Mouse (Mus musculus) liver, embryonic 15.5 days (tissue): ENCODE data around the gene Tyk2. TPM values are rescaled to one million over a fixed set of nuclear protein-coding genes. Genes with fewer than 3 reads are reported as not detected.

Experiments used
- ATAC-seq: fragments of 200-750 bp; cut with Nextera tagmentation; 2 replicates; pipeline ENCODE4 v1.8.0; 2017; ENCODE audit warnings: moderate number of reproducible peaks, mild to moderate bottlenecking, moderate library complexity; ENCODE audit not compliant: insufficient read depth
- H3K27ac ChIP-seq: fragments of 300-500 bp; sonication (generic); replicated peaks from 2 replicates; pipeline ENCODE4 v1.5.1; 2015; ENCODE audit warnings: mild to moderate bottlenecking, inconsistent platforms
- H3K27me3 ChIP-seq: fragments of 300-500 bp; sonication (generic); 2 replicates; pipeline ENCODE4 v1.6.1; 2015; ENCODE audit warnings: mild to moderate bottlenecking, inconsistent platforms
- H3K36me3 ChIP-seq: fragments of 300-500 bp; sonication (generic); replicated peaks from 2 replicates; pipeline ENCODE4 v1.6.1; 2015; ENCODE audit warnings: moderate library complexity, mild to moderate bottlenecking, inconsistent platforms
- H3K4me1 ChIP-seq: fragments of 300-500 bp; sonication (generic); replicated peaks from 2 replicates; pipeline ENCODE4 v1.6.1; 2015; ENCODE audit warnings: inconsistent platforms
- H3K4me2 ChIP-seq: fragments of 300-500 bp; sonication (generic); 2 replicates; pipeline ENCODE4 v1.6.1; 2015; ENCODE audit warnings: moderate library complexity, mild to moderate bottlenecking, inconsistent platforms
- H3K4me3 ChIP-seq: fragments of 300-500 bp; sonication (generic); replicated peaks from 2 replicates; pipeline ENCODE4 v1.5.1; 2015; ENCODE audit warnings: mild to moderate bottlenecking, inconsistent platforms
- H3K9ac ChIP-seq: fragments of 300-500 bp; sonication (generic); 2 replicates; pipeline ENCODE4 v1.6.1; 2015; ENCODE audit warnings: moderate library complexity, mild to moderate bottlenecking, inconsistent platforms
- H3K9me3 ChIP-seq: fragments of 300-500 bp; sonication (generic); replicated peaks from 2 replicates; pipeline ENCODE4 v1.6.1; 2016; ENCODE audit warnings: inconsistent platforms
- WGBS: fragments of 180-500 bp; shearing (Covaris S2); methylation state at CpG from one replicate; pipeline ENCODE4 v1.1.7; 2015; ENCODE audit warnings: mixed read lengths; ENCODE audit not compliant: insufficient replicate concordance; 5-methylcytosine and 5-hydroxymethylcytosine counted together
- polyA plus RNA-seq: library from polyadenylated mRNA; unstranded; fragments of >200 nt; fragmentation: Nextera tagmentation; extraction: Ambion mirVana; gene quantifications from 2 replicates; pipeline ENCODE4 v1.2.1, GENCODE M21; 2015

Tyk2 gene
- polyA plus RNA-seq, 1 experiment from 2014 or later: 7.4 TPM

DNA sequence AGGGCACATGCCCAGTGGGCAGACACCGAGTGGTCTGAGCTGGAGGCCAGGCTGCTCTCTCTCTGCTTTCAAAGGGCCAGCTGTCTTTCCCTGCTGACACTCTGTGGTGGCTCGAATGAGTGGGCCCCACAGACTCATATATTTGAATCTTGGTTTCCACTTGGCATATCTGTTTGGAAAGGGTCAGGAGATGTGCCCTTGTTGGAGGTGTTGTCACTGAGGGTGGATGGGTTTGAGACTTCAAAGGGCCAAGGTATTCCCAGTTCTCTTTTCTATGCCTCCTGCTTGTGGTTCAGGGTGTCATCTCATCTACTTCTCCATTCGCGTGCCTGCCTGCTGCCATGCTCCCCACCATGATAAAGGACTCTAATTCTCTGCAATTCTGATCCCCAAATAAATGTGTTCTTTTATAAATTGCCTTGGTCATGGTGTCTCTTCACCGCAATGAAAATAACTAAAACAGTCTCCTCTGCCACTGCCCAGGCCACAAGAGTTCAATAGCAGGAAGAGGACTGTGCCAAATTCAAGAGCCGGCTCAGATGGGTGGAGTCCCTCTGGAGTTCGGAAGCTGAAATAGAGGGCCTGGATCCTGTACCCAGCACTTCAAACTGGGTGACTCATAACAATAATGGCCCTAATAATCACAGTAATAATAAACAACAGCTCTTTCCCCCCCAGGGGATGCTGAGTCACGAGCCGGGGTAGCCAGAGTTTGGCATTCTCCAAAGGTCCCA is 3.7 kb upstream of the Tyk2 start:
- ATAC-seq: no peak
- H3K27ac ChIP-seq: no peak overlapping the region

DNA sequence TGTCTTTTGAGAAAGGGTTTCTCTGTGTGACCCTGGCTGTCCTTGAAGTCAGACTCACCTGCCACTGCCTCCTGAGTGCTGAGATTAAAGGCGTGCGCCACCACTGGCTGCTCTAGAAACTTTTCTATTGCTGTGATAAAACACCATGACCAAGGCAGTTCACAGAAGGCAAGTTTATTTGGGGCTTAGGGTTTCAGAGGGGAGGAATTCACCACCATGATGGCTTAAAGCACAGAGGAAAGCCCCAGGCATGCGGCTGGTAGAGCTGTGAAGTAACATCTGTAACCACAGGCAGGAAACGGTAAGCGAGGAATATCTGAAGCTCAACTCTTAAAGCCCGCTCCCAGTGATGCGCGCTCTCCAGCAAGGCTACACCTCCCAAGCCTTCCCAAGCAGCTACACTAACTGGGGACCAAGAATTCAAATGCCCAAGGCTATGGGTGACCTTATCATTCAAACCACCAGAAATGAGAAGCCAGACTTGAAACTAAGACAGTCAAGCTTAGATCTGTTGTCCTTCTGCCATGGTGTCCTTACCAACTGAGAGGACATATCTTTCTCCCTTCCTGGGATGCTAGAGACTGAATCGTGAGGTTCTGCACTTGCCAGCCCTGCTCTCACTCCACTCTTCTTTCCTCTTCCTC is 2.1 kb upstream of the Tyk2 start:
- Histone ChIP-seq H3K27ac (no peak overlapping the region), H3K9me3 (no peaks in the 10 kb centered on the region), H3K36me3 (peaks cover 10% of the 10 kb centered on the region), H3K4me3 (no peak overlapping the region), H3K4me1 (peaks cover 55% of the 10 kb centered on the region), H3K27me3 (no peaks in the 10 kb centered on the region), H3K4me2 (no peak overlapping the region), H3K9ac (no peak overlapping the region)
- WGBS: 31% methylated on average over 9 of the region's 9 CpGs
- ATAC-seq: no peak

More for the DNA sequence above, 3.7 kb upstream of the Tyk2 start:
- WGBS: 51% methylated on average over 9 of the region's 9 CpGs
- Histone ChIP-seq H3K9me3 (no peaks in the 10 kb centered on the region), H3K27me3 (no peaks in the 10 kb centered on the region), H3K36me3 (peaks cover 25% of the 10 kb centered on the region), H3K9ac (no peak overlapping the region), H3K4me3 (no peak overlapping the region), H3K4me1 (peaks cover 55% of the 10 kb centered on the region), H3K4me2 (no peak overlapping the region)

DNA sequence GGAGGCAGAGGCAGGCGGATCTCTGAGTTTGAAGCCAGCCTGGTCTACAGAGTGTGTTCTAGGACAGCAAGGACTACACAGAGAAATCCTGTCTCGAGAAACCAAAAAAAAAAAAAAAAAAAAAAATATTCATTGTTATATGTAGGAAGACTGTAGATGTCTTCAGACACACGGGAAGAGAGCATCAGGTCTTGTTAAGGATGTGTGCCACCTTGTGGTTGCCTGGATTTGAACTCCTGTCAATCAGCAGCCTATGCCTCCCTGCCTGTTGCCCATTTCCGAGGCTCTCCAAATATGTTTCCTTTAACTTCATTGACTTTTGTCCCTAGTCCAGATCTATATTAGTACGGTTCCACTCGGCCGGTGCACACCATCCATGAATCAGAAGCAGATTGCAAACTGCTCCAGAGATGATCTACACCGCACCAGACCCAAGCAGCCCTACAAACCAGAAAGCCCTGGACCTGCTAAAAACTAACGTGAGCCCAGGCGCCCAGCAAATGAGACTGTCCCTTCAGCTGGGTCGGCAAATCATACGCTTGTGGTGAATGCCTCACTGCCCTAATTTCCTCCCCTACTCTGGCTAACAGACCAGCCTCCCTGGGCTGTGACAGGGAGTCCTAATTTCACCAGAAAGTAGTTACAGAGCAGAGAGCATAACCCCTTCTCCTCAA is 1.2 kb upstream of the Tyk2 start:
- 63% methylated on average over 12 of the region's 12 CpGs for WGBS
- Histone ChIP-seq H3K9me3 (no peaks in the 10 kb centered on the region), H3K27ac (no peak overlapping the region), H3K4me3 (no peak overlapping the region), H3K36me3 (peaks cover 8% of the 10 kb centered on the region; the same call in 1 of the 2 replicates), H3K4me1 (peaks cover 55% of the 10 kb centered on the region), H3K9ac (no peak overlapping the region), H3K4me2 (0 out of 2 replicates have a peak overlapping the region, but pooled peaks have one; percentile 84), H3K27me3 (no peaks in the 10 kb centered on the region)
- ATAC-seq: no peak

DNA sequence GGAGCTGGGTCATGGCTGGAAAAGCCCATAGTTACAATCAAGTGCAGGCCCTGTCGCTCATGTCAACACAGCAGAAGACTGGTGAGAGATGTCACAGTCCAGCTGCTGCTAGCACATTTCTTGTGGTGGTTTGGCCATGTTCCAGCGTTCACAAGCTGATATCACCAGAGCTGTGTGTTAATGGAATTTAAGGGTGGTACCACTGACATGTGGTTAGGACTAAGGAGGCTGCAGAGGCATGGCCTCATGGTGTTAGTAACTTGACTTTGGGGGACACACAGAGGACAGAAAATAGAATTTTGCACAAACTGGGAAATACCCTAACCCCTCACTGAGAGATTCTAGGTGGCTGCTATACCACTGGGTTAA is 4.8 kb downstream of the Tyk2 start:
- Histone ChIP-seq H3K4me2 (no peak overlapping the region), H3K9me3 (no peaks in the 10 kb centered on the region), H3K9ac (no peak overlapping the region), H3K36me3 (peaks cover 47% of the 10 kb centered on the region), H3K27me3 (no peaks in the 10 kb centered on the region), H3K27ac (0 out of 2 replicates have a peak overlapping the region, but pooled peaks have one; percentile 1), H3K4me3 (no peak overlapping the region), H3K4me1 (peaks cover 25% of the 10 kb centered on the region)
- WGBS: 31% methylated on average over 2 of the region's 2 CpGs
- no peak for ATAC-seq

DNA sequence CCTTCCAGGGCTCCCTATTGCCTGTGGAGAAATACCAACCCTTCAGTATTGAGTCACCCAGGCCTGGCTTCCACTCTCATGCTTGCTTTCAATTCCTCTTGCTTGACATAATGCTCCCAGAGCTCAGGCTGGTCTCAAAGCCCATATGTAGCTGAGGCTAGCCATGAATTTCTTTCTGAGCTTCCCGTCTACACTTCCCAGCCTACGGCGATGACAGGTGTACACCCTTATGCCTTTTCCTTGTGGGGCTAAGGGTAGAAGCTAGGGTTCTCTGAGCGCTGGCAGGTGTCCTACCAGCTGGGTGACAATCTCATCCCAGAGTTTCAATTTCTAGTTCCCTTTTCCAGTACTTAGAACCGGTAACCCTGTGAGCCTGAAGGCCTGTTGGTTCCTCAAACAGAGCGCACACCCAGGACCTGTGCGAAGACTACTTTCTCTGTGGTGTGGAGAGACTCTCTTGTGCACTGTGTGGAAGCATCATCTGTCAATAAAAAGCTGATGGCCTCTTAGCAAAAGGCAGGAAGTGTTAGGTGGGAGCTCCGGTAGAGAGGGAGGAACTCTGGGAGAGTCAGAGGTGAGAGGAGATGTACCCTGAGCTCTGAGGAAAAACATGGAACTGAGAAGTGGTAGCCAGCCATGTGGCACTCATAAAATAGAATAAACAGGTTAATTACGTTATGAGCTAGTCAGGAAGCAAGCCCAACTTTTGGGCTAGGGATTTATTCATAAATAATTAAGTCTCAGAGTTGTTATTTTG is 5.4 kb downstream of the Tyk2 start:
- no peaks in the 10 kb centered on the region for H3K9me3 ChIP-seq
- peaks cover 53% of the 10 kb centered on the region for H3K36me3 ChIP-seq
- H3K27ac ChIP-seq: 0 out of 2 replicates have a peak overlapping the region, but pooled peaks have one; percentile 4
- no peak for ATAC-seq
- no peaks in the 10 kb centered on the region for H3K27me3 ChIP-seq
- no peak overlapping the region for H3K4me3 ChIP-seq
- 66% methylated on average over 9 of the region's 9 CpGs for WGBS
- peaks cover 19% of the 10 kb centered on the region for H3K4me1 ChIP-seq
- H3K4me2 ChIP-seq: no peak overlapping the region
- no peak overlapping the region for H3K9ac ChIP-seq

DNA sequence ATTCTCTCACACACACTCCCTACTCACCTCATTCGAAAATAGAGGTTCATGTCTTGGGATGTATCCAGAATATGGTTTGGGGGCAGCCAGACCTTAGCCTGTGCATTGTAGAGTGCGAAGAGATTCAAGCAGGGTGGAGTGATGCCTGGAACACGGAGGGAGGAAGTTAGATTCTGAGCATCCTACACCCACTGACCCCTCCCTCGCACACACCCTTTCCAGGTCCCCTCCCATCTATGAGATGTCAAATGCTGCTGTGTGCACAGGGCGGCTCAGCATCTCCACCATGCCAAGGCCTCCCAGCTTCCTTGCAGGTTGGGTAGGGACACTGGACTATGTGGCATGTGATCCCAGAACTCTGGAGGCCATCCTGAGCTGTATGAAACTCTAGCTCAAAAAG is 6.2 kb downstream of the Tyk2 start:
- Histone ChIP-seq H3K36me3 (peaks cover 59% of the 10 kb centered on the region), H3K4me2 (no peak overlapping the region), H3K27ac (no peak overlapping the region; the same call in 1 of the 2 replicates), H3K4me3 (no peak overlapping the region), H3K4me1 (peaks cover 11% of the 10 kb centered on the region), H3K9ac (no peak overlapping the region), H3K9me3 (no peaks in the 10 kb centered on the region), H3K27me3 (no peaks in the 10 kb centered on the region)
- no peak for ATAC-seq
- 61% methylated on average over 5 of the region's 5 CpGs for WGBS

DNA sequence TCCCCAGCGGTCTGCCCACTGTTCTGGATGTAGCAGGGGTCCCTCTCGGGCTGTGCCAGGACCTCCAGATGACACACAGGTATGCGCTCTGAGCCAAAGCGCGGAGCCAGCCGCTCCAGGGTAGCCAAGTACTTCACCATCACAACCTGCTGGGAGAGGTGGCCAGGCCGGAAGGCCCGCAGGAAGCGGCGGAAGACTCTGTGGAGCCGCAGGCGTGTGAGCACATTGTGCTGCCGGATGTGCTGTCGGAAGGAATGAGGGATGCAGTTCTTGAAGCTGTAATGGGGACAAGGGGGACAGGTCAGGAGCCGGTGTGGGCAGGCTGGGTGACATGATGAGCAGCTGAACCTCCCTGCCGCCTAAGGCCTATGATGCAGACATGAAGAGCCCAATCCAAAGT is 9.6 kb downstream of the Tyk2 start:
- ATAC-seq: no peak
- Histone ChIP-seq H3K9me3 (no peaks in the 10 kb centered on the region), H3K27me3 (no peaks in the 10 kb centered on the region), H3K4me3 (no peak overlapping the region), H3K4me2 (no peak overlapping the region), H3K9ac (no peak overlapping the region), H3K36me3 (peaks cover 44% of the 10 kb centered on the region), H3K27ac (no peak overlapping the region), H3K4me1 (peaks cover 6% of the 10 kb centered on the region)
- 83% methylated on average over 16 of the region's 16 CpGs for WGBS

DNA sequence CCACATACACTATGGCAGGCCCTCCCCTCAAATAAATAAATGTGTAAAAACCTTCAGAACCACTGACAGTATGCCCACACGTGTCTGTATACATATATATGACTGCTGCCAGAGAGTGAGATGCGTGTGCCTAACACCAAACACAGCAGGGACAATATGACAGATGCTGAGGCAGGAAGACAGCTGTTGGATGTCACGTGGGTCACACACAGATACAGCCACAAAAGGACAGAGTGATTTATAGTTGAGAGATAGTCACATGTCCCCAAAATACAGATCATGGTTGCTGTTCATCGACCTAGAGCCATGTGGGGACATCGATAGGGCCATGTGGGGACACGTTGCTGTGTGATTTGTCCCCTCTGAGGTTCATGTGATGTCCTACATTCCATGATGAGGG is 14.0 kb downstream of the Tyk2 start:
- 62% methylated on average over 6 of the region's 6 CpGs for WGBS
- H3K27ac ChIP-seq: no peak overlapping the region
- peaks cover 17% of the 10 kb centered on the region for H3K36me3 ChIP-seq
- H3K9me3 ChIP-seq: no peaks in the 10 kb centered on the region
- H3K9ac ChIP-seq: no peak overlapping the region
- H3K4me3 ChIP-seq: no peak overlapping the region
- no peaks in the 10 kb centered on the region for H3K4me1 ChIP-seq
- ATAC-seq: no peak
- H3K27me3 ChIP-seq: no peaks in the 10 kb centered on the region
- no peak overlapping the region for H3K4me2 ChIP-seq

DNA sequence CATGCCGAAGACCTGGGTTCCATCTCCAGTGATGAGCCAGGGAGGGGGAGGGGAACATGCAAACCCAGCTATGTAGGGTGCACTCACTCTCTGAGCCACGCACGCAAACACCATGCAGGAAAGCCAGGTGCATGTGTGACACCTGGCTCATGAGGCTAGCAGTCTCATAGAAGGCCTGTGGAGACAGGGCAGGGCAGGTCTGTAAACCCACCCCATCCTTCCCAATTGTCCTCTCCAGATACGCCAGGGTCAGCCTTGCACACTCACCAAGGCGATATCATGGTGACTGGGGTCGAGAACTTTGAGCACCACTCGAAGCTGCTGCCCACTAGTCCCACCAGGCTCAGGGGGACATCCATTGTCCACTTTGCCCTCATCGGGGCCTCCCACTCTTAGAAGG is 15.9 kb downstream of the Tyk2 start:
- 77% methylated on average over 8 of the region's 8 CpGs for WGBS
- H3K36me3 ChIP-seq: peaks cover 2% of the 10 kb centered on the region; the same call in 1 of the 2 replicates
- H3K4me3 ChIP-seq: no peak overlapping the region
- no peak overlapping the region for H3K4me2 ChIP-seq
- ATAC-seq: no peak
- no peak overlapping the region for H3K27ac ChIP-seq
- no peak overlapping the region for H3K9ac ChIP-seq
- no peaks in the 10 kb centered on the region for H3K9me3 ChIP-seq
- no peaks in the 10 kb centered on the region for H3K4me1 ChIP-seq
- H3K27me3 ChIP-seq: no peaks in the 10 kb centered on the region

DNA sequence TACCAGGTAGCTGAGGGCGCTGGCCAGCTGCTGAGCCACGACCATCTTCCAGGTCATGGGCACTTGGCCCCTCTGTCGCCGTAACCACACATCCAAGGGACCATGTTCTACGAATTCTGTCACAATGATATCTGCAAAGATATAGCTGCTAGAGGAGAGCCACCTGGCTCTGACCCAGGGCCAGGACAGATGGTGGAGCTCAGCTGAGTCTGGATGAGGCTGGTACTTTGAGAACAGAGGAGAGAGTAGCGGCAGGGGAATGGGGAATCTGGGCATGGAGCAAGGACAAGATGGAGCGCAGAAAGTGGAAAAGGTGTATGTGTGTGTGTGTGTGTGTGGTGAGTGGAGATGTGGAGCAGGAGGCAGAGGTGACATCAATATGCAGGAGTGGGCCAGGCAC is 16.9 kb downstream of the Tyk2 start:
- no peaks in the 10 kb centered on the region for H3K4me1 ChIP-seq
- WGBS: 80% methylated on average over 7 of the region's 7 CpGs
- H3K36me3 ChIP-seq: no peaks in the 10 kb centered on the region
- H3K9me3 ChIP-seq: no peaks in the 10 kb centered on the region
- ATAC-seq: no peak
- H3K27ac ChIP-seq: no peak overlapping the region
- H3K4me3 ChIP-seq: no peak overlapping the region
- H3K27me3 ChIP-seq: no peaks in the 10 kb centered on the region
- H3K4me2 ChIP-seq: no peak overlapping the region
- H3K9ac ChIP-seq: no peak overlapping the region

DNA sequence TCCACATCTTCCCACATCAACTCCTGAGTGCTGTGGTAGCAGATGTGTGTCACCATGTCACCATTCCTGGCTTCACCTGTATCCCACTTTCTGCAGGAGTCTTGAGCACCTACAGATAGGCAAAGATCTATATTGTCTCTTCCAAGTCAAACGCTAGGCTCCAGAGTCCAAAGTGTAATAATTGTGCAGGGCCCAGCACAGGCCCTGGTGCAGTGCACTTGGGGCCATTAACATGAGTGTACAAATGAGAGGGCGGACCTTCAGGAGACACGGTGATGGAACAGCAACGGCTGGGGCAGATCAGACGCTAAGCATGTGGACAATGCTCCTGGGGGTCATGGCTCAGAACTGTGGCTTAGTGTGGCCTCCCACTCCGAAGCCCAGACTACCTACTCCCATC is 17.3 kb downstream of the Tyk2 start:
- Histone ChIP-seq H3K4me3 (no peak overlapping the region), H3K4me2 (no peak overlapping the region), H3K36me3 (0 out of 2 replicates have a peak, but pooled peaks cover 3% of the 10 kb centered on the region), H3K9me3 (no peaks in the 10 kb centered on the region), H3K27me3 (no peaks in the 10 kb centered on the region), H3K9ac (no peak overlapping the region), H3K27ac (no peak overlapping the region), H3K4me1 (no peaks in the 10 kb centered on the region)
- 75% methylated on average over 6 of the region's 6 CpGs for WGBS
- no peak for ATAC-seq
